Mouse (Mus musculus) inflammation-experienced regulatory T-cells, adult 6 months (primary cell): ENCODE data around the gene Nmnat1. TPM values are rescaled to one million over a fixed set of nuclear protein-coding genes. Genes with fewer than 3 reads are reported as not detected.
A peak's percentile ranks its signal among the peaks of the same experiment; 100 is the strongest.
"Not testable (repeated sequence)": the region's sequence is repeated elsewhere in the genome, so short reads cannot be mapped to it uniquely, and the experiment has no call there.

Experiments
- ATAC-seq: one replicate; pipeline ENCODE4 v1.8.0; 2017
- polyA plus RNA-seq, 3 experiments: library from polyadenylated mRNA; unstranded; fragments of 100-300 nt; shearing (Covaris generic); gene quantifications; one replicate each; pipeline ENCODE4 v1.2.1; 2017

Nmnat1 gene
- polyA plus RNA-seq, 3 experiments from 2014 or later = 6.2 to 6.9 (median 6.3) TPM

DNA sequence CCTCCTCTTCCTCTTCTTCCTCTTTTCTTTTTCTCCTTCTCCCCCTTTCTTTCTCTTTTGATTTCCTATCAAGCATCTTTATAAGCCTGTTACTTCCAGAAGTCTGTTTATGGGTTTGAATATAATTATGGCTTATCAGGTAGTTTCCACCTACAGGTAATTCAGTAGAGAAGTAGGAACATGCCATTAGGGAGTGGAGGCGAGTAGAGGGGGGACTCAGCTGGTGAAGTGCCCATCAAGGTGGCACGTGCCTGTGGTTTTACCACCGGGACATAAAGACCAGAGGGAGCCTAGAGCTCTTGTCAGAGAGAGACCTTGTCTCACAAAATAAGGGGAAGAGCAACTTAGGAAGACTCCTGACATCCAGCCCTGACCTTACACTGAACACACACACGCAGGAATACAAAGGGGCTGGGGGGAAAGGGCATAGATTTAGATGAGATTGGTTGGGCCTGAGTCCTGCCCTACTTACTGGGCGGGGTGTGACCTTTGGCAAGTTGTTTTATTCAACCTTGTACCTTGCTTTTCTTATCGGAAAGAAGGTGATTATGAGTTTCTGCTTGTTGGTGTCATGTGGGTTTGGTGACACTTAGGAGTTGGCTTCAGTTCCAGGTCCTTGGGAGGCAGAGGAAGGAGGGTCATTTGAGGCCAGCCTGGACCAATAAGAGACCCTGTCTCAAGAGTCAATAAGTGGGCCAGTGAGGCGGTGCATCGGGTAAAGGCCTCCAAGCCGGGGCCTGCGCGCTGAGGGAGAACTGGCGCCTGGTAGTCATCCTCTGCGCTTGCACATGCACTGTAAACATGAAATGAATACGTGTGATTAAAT, 4.6 kb upstream of the Nmnat1 start:
- ATAC-seq = no peak

- no peak for ATAC-seq
These were observed 2.7 kb upstream of the Nmnat1 start for GRCm38 (mm10) chr4:149487729-149488128.

DNA sequence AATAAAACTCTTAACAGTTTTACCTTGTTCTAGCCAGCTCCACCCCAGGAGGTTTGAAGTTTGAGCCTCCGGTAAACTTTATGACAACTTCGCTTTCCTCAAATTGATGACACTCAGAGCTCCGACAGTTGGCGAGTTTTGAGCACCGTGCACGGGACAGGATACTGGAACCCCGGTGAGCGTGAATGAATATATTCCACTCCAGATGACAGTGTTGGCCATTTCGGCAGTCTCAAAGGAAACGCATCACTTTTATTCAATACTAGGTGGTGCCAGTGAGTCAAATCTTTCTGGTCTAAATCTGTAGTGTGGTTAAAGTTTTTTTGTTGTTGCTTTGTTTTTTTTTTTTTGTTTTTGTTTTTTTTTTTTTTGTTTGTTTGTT, 814 bp upstream of the Nmnat1 start:
- ATAC-seq = peak; percentile 72

- no peak for ATAC-seq
These were observed 436 bp downstream of the Nmnat1 start for GRCm38 (mm10) chr4:149484566-149484965.

DNA sequence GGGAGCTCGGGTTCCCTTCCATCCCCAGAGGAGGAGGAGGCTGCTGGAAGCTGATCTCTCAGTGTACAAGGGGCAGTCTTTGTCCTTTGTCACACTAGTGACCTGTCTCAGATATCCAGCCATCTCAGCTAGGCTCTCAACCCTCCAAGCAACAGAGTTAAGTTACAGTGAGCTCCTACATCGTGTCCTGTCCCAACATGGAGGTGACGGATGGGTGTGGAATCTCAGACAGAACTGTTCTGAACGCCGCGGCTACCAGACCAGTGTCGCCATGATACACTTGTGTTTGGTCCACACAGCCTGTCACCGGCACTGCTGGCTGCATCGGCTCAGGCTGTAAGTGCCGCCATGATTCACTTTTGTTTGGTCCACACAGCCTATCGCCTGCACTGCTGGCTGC, 7.9 kb downstream of the Nmnat1 start, which contains the start of gene Tmem274:
Gene Tmem274 (plus strand): TSS at position 301 of the 400 bp plus-strand sequence.
- ATAC-seq = no peak

DNA sequence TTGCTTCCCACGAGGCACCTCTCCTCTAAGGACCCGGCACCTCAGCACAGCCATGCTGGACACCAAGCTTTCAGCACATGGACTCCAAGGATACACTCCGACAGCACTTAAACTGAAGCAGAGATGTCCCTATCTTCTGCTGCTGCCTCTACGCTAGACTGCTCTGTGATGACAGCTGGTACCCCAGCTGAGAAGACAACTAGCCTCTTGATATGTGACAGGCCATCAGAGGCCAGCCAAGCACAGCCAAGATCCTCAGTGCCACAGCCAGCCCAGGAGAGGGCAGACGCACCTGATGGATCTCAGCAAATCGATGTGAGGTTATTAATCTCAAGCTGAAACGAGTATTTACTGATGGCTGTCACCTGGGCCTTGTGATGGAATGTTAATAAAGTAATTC, 9.9 kb downstream of the Nmnat1 start:
- no peak for ATAC-seq

GRCm38 (mm10) chr4:149469557-149469956, 15.4 kb downstream of the Nmnat1 start:
- peak; percentile 95 for ATAC-seq

GRCm38 (mm10) chr4:149463435-149463950, 21.5 kb downstream of the Nmnat1 start:
- ATAC-seq = no peak

GRCm38 (mm10) chr4:149462305-149462971, 22.6 kb downstream of the Nmnat1 start:
- ATAC-seq = no peak

DNA sequence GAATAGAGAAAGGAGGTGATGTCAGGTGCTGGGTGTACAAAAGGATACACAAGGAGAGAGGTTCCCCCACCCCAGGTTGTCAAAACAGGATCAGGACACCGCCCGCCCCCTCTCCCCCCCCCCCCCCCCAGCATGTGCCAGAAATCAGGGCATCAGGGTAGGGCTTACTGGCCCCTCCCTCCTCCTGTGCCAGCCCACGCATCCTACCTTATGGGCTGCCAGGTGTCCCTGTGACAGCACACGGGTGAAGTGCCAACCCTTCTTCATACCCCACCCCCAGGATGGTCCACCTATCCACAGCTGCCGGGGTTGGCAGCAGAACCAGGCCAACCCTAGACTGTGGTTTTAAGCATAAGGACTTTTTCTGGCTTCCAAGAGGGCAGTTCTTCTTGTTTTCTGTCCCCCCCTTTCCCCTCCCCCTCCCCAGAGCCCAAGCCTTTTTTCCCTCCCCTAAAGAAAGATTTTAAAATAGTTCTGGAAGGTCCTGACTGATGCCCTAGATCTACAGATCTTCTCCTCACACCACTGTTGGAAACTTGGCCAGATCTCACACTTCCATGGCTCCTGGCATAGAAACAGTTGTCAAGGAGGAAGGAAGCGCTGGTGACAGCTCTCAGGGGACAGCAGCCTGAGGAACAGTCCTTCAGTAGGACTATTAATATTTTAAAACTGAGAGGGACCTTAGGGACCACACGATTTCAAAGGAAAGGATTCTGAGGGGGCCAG, 23.3 kb downstream of the Nmnat1 start:
- ATAC-seq = no peak

GRCm38 (mm10) chr4:149460475-149460874, 24.5 kb downstream of the Nmnat1 start:
- ATAC-seq = not testable (repeated sequence)

DNA sequence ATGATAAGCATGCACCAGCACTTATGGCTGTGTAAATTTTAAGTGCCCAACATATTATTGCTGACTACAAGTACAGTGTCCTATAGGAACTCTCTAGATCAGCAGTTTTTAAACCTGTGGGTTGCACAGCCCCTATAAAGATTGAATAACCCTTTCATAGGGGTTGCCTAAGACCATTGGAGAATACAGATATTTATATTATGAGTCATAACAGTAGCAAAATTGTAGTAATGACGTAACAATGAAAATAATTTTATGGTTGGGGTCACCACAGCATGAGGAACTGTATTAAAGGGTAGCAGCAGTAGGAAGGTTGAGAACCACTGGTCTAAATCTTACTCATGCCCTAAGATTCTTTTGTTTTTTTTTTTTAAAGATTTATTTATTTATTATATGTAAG, 25.6 kb downstream of the Nmnat1 start:
- ATAC-seq = no peak

DNA sequence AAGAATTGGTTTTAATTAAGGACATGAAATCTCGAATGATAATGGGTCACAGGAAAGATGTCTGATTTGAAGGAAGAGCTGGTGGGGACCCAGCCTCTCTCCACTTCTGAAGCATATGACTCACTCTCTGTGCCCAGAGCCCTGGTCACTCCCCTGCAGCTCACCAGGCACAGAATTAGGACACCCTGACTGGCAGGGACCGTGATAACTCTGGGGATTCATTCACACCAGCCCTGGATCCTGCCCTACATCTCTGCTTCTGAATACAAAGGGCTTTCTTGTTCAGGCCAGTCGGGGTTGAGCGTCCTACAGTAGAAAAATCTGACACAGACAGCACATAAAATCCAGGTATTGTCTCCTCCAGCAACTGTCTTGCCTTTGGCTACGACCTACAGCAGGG, 26.5 kb downstream of the Nmnat1 start:
- ATAC-seq = no peak

- ATAC-seq = no peak
These were observed 27.1 kb downstream of the Nmnat1 start for GRCm38 (mm10) chr4:149457831-149458430.

GRCm38 (mm10) chr4:149457163-149457562, 27.8 kb downstream of the Nmnat1 start:
- ATAC-seq = not testable (repeated sequence)

GRCm38 (mm10) chr4:149454879-149455278, 30.1 kb downstream of the Nmnat1 start, which contains the start of gene Rbp7:
Rbp7 (minus strand) TSS chr4:149454978.
- ATAC-seq = no peak

GRCm38 (mm10) chr4:149454263-149454662, 30.7 kb downstream of the Nmnat1 start:
- no peak for ATAC-seq

- ATAC-seq = no peak
These were observed 31.3 kb downstream of the Nmnat1 start for GRCm38 (mm10) chr4:149453656-149454055.

- ATAC-seq = no peak
These were observed 34.4 kb downstream of the Nmnat1 start for GRCm38 (mm10) chr4:149450636-149451035.

DNA sequence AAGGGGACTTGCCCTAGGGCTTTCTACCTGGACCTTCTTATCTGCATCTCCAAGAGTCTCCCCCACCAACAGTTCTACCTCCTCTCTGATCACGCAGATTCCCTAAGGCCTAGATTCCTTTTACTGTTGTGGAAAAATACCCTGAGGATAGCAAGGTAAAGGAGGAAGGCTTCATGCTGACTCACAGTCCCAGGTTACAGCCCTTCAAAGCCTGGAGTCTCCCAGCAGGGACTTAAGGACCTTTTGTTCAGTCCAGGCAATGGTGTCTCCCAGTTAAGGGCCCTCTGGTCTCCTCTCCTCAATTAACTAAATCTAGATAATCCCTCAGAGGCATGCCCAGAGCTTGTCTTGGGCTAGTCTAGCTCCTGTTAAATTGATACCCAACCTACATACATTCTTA, 38.7 kb downstream of the Nmnat1 start:
- ATAC-seq = no peak

DNA sequence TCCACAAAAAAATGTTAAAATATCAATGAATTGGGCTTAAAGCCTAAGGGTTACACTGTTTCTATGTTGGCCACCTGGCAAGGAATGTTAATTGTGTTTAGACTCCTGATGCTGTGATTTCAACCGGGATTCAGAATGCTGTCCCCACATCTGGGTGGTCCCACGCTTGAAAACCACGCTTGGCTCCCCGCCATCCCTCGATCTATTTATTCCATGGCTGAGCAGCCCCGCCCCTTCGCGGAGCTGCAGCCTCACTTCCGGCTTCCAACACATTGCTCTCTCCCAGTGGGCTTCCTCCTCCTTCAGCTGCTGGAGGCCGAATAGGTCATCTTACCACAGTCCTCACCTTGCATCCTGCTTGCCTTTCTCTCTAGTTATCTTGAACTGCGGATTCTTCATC, 39.1 kb downstream of the Nmnat1 start:
- ATAC-seq = no peak

DNA sequence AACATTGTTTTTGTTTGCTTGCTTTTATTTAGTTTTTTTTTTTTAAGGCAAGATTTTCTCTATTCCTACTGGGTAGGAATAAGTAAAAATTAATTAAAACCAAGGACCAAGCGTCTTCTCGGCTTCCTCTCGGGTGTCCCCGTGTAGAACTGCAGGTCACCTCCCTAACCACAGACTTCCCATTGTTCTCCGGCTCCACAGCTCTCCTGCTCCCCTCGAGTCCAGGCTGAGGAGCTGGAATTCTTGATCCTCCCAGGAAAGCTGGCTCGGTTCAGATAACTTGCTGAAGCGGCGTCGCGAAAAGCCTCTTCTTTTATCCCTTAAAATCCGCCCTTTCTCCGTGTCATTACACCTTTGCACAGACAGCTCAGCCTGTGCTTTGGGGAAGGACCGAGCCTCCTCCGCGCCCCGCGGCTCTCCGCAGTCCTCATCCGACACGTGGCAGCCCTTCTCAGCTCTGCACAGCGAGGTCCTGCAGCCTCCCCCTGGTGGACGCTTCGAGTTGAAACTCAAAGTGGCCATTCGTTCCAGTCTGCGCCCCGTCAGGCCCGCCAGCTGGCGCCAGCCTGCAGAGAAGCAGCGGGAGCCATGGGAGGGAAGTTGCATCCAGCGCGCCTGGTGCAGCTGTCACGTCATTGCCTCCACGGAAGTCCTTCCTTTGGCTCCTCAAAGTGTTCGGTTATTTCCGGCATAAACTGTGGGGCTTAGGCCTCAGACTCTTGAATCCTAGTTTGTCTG, 39.9 kb downstream of the Nmnat1 start:
- peak; percentile 93 for ATAC-seq
